Mouse (Mus musculus) lung, embryonic 14.5 days (tissue): Measurements from ENCODE around the gene Emp1. TPM values are rescaled to one million over a fixed set of nuclear protein-coding genes. Genes with fewer than 3 reads are reported as not detected.

Experiments used
- ATAC-seq: fragments of 200-750 bp; cut with Nextera tagmentation; 2 replicates; pipeline ENCODE4 v1.8.0; 2017; ENCODE audit warnings: mild to moderate bottlenecking, moderate TSS enrichment, moderate library complexity; ENCODE audit not compliant: insufficient read depth
- DNase-seq: peaks from one replicate; pipeline ENCODE4 v3.0.0-alpha.2; 2015
- H3K27ac ChIP-seq: fragments of 300-500 bp; sonication (generic); 2 replicates; pipeline ENCODE4 v1.5.1; 2014; ENCODE audit warnings: low read depth, mild to moderate bottlenecking, moderate library complexity
- H3K27me3 ChIP-seq: fragments of 300-500 bp; sonication (generic); 2 replicates; pipeline ENCODE4 v1.6.1; 2014; ENCODE audit warnings: low read length, control low read depth; ENCODE audit not compliant: insufficient read depth
- H3K36me3 ChIP-seq: fragments of 300-500 bp; sonication (generic); 2 replicates; pipeline ENCODE4 v1.6.1; 2014; ENCODE audit warnings: control low read depth; ENCODE audit not compliant: insufficient read depth
- H3K4me1 ChIP-seq: fragments of 300-500 bp; sonication (generic); 2 replicates; pipeline ENCODE4 v1.6.1; 2014; ENCODE audit warnings: antibody characterized with exemption, control low read depth; ENCODE audit not compliant: insufficient read depth
- H3K4me2 ChIP-seq: fragments of 300-500 bp; sonication (generic); 2 replicates; pipeline ENCODE4 v1.6.1; 2014; ENCODE audit warnings: mild to moderate bottlenecking
- H3K4me3 ChIP-seq: fragments of 300-500 bp; sonication (generic); 2 replicates; pipeline ENCODE4 v1.5.1; 2014; ENCODE audit warnings: low read depth, low read length
- H3K9ac ChIP-seq: fragments of 300-500 bp; sonication (generic); 2 replicates; pipeline ENCODE4 v1.6.1; 2014
- H3K9me3 ChIP-seq: fragments of 300-500 bp; sonication (generic); 2 replicates; pipeline ENCODE4 v1.6.1; 2016; ENCODE audit warnings: low read depth, low read length, control low read depth
- CTCF ChIP-seq: IDR thresholded peaks from 2 replicates; pipeline ENCODE4 v1.5.1; 2016; ENCODE audit warnings: antibody characterized with exemption, low read depth
- WGBS: fragments of 180-500 bp; shearing (Covaris S2); extraction: QIAGEN DNeasy Blood & Tissue Kit; methylation state at CpG from one replicate; pipeline ENCODE4 v1.1.7; 2014; 5-methylcytosine and 5-hydroxymethylcytosine counted together
- polyA plus RNA-seq: library from polyadenylated mRNA; unstranded; fragments of >200 nt; fragmentation: Nextera tagmentation; extraction: Ambion mirVana; gene quantifications from 2 replicates; pipeline ENCODE4 v1.2.1, GENCODE M21; 2014

Gene Emp1
- polyA plus RNA-seq, 1 experiment from 2014 or later = 25.1 TPM

DNA sequence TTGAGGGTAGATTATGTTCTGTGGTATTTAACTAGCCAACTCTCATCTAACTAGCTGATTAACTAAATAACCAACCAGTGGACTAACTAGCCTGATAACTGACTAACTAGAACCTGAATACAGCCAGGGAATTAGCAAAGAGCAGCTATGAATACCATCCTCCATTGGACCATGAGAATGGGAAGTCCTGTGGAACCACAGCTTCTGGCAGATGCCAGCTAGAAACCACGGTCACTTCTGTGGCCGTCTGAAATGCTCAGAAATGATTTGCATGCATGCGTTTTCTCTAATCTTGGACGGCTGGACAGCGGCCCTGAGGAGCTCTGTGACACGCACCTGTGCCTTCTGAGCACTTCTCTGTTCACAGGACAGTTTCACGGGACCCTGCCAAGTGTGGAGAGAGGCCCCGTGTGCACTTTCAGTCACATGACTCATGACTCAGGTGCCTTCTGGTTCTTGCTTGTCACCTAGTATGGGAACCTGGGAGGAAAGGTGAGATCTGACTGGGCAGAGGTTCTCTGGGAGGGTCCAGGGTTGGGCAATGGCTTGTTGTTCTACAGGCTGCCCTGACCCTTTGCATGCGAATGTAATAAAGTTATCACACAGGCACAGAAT is 37.6 kb upstream of the Emp1 start:
- Histone ChIP-seq H3K9me3 (no peaks in the 10 kb centered on the region), H3K4me3 (no peak overlapping the region), H3K27ac (peak overlapping the region; percentile 19; the same call in 1 of the 2 replicates), H3K27me3 (no peaks in the 10 kb centered on the region), H3K4me2 (no peak overlapping the region), H3K36me3 (no peaks in the 10 kb centered on the region), H3K9ac (no peak overlapping the region), H3K4me1 (peaks cover 15% of the 10 kb centered on the region; the same call in 1 of the 2 replicates)
- 61% methylated on average over 9 of the region's 9 CpGs for WGBS
- no peak for TF ChIP-seq CTCF
- ATAC-seq = no peak
- DNase-seq = no peak

DNA sequence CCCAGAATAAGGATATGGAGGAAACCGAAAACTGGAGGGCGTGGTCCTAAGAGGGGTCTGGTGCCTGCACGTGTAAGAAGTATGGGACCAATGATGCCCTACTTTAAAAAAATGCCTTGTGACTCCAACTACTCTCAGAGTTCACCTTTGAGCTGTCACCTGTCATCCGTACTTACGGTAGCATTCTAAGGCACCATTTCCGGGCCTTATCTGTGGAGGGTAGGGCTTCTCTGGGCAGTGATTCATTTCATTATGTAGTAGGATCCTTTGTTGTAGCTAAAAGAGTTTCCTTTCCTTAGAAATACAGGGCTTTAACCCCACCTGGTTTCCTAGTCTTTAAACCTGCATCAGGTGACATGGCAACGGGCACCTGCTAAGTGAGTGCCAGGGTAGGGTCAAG is 35.5 kb upstream of the Emp1 start:
- Histone ChIP-seq H3K27ac (no peak overlapping the region), H3K9ac (no peak overlapping the region), H3K9me3 (no peaks in the 10 kb centered on the region), H3K4me1 (peaks cover 10% of the 10 kb centered on the region; the same call in 1 of the 2 replicates), H3K4me3 (no peak overlapping the region), H3K27me3 (no peaks in the 10 kb centered on the region), H3K4me2 (no peak overlapping the region), H3K36me3 (no peaks in the 10 kb centered on the region)
- 81% methylated on average over 7 of the region's 7 CpGs for WGBS
- ATAC-seq (no peak), DNase-seq (no peak)
- no peak for TF ChIP-seq CTCF

DNA sequence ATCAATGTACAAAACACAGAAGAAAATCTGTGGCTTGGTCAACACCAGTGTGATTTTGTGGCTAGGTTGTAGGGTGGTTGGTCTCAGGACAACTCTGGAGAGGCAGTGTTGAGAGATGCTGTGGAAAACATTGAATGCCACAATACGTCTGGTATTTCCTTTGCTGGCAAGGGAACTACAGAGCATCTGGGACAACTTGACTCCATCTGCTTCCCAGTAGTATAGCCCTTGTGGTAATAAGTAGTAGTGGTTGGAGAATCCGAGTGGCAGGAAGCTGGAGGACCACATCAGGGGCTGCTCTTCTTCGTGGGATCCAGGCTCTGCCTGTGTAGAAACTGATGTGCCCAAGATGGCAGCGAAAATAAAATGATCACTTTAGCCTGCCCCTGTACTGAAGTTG is 30.4 kb upstream of the Emp1 start:
- no peak for TF ChIP-seq CTCF
- ATAC-seq = no peak
- whole genome bisulfite sequencing = 81% methylated on average over 4 of the region's 4 CpGs
- DNase-seq = no peak
- no peaks in the 10 kb centered on the region for H3K27me3 ChIP-seq
- peaks cover 29% of the 10 kb centered on the region for H3K4me1 ChIP-seq
- no peaks in the 10 kb centered on the region for H3K36me3 ChIP-seq
- H3K4me2 ChIP-seq = no peak overlapping the region
- H3K27ac ChIP-seq = no peak overlapping the region
- H3K9ac ChIP-seq = no peak overlapping the region
- no peak overlapping the region for H3K4me3 ChIP-seq
- H3K9me3 ChIP-seq = no peaks in the 10 kb centered on the region

DNA sequence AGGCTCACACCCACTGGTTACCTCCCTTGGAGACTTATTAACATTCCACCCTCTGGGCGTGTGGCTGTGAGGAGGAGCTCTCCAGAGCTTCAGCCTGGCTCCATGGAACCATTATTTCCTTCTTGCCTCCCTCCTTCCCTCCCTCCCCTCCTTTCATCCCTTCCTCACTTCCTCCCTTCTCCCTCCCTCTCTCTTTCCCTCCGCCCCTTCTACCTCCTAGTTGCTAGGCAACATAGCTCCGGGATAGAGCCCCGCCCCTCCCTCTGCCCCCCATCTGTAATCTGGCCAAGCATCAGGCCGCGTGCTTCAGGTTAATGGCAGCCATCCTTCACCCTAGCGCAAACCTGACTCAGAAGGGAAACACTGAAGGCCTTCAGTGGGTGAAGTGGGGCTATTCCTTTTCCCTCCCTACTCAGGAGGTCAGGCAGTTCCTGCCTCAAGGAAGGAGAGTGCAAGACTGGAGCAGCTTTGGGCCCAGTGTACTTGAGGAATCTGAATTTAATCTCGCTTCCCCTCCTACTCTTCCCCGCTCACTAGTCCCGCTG is 29.5 kb upstream of the Emp1 start:
- Histone ChIP-seq H3K4me1 (peaks cover 29% of the 10 kb centered on the region), H3K9ac (no peak overlapping the region), H3K36me3 (no peaks in the 10 kb centered on the region), H3K4me3 (no peak overlapping the region), H3K27me3 (no peaks in the 10 kb centered on the region), H3K27ac (peak overlapping the region; percentile 72), H3K4me2 (no peak overlapping the region), H3K9me3 (no peaks in the 10 kb centered on the region)
- no peak for TF ChIP-seq CTCF
- peak; percentile 71 for ATAC-seq
- 16% methylated on average over 10 of the region's 10 CpGs for WGBS
- peak; percentile 71 for DNase-seq

DNA sequence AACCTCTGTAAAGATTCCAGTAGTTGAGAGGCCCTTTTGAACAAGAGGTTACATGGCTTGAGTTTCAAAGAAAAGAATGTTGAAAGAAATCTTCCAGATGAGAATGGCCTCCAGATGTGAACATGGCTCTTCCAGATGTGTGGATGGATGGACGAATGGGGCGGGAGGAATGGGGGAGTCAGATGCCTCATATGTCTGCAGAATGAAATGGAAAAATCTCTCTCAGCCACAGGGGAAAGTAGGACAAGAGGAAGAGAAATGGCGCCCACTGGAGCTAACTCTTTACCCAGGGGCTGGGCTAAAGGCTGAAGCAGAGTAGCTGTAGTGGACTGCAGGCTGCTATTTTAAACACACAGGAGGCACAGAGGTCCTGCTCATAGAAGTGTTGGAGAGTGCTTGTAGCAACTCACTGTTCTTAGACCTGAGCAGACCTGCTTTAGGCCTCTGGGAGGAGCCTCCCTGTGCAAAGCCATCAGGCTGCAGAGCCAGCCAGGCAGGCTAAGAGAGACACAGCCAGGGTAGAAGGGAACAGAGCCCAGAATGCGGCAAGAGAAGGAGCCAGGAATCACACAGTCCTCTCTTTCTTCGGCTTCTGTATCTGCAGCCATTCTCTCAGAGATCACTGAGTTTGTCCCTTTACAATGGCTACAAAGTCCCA is 28.2 kb upstream of the Emp1 start:
- H3K4me2 ChIP-seq = no peak overlapping the region
- H3K9ac ChIP-seq = no peak overlapping the region
- H3K4me3 ChIP-seq = no peak overlapping the region
- peak; percentile 56 for DNase-seq
- H3K27ac ChIP-seq = peak overlapping the region; percentile 72
- H3K4me1 ChIP-seq = peaks cover 29% of the 10 kb centered on the region
- no peaks in the 10 kb centered on the region for H3K27me3 ChIP-seq
- H3K36me3 ChIP-seq = no peaks in the 10 kb centered on the region
- 0 out of 2 replicates have a peak, but pooled peaks have one; percentile 4 for TF ChIP-seq CTCF
- no peaks in the 10 kb centered on the region for H3K9me3 ChIP-seq
- peak; percentile 71 for ATAC-seq
- 46% methylated on average over 5 of the region's 5 CpGs for WGBS

DNA sequence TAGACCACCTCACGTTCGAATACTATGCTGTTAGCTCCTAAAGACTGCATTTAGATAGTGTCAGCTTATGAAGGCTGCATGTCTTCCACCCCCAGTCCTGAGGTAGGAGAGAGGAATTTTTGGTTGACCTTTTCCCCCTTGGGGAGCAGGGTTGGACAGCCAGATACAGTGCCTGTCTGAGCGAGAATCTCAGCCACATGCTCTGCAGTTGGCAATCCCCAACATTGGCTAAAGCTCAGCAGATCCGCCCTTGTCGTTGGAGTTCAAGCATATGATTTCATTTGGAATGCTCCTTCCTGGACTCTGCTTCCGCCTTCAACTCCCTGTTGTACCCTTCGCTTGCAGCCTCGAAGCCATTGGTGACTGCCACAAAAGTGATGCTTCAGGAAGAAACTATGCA is 26.0 kb upstream of the Emp1 start:
- no peak overlapping the region for H3K4me2 ChIP-seq
- no peak overlapping the region for H3K4me3 ChIP-seq
- TF ChIP-seq CTCF = no peak
- no peaks in the 10 kb centered on the region for H3K9me3 ChIP-seq
- ATAC-seq (no peak), DNase-seq (no peak)
- no peaks in the 10 kb centered on the region for H3K27me3 ChIP-seq
- no peak overlapping the region for H3K27ac ChIP-seq
- no peak overlapping the region for H3K9ac ChIP-seq
- 85% methylated on average over 8 of the region's 8 CpGs for WGBS
- H3K4me1 ChIP-seq = peaks cover 34% of the 10 kb centered on the region
- no peaks in the 10 kb centered on the region for H3K36me3 ChIP-seq

DNA sequence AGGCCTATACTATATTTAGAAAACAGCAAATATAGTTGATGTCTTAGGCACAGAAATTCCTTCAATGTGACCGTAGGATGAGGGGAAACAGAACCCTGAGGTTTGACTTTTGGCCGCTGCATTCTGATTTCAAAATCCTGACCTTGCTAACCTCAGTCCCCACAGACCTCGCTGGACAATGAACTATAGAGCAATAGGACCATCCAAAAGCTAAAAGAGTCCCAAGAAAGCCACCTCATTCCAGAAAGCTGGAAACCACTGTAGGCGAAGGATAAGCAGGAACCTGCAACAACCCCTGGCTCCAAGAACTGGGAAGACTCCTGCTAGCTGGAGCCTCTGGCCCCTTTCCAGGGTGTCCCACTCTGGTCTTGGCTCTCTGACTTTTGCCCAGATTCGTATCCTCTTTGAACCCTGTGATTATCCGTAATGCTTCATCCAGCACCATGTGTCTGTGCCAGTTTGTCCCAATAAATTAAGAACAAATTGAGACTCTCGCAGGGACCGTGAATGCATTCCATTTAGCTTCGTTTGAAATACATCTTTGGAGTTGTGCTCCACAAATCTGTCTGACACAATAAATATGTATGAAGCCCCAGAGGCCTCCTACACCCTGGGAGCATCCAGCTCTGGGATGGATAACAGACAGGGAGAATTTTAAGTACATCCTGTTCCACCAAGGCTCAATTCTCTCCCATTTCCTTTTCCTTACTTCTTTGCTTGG is 21.8 kb upstream of the Emp1 start:
- H3K4me3 ChIP-seq = no peak overlapping the region
- H3K36me3 ChIP-seq = no peaks in the 10 kb centered on the region
- TF ChIP-seq CTCF = no peak
- ATAC-seq (peak; percentile 25; the same call in 1 of the 2 replicates), DNase-seq (peak; percentile 27)
- no peak overlapping the region for H3K9ac ChIP-seq
- no peaks in the 10 kb centered on the region for H3K27me3 ChIP-seq
- peak overlapping the region; percentile 67 for H3K27ac ChIP-seq
- H3K4me2 ChIP-seq = no peak overlapping the region
- no peaks in the 10 kb centered on the region for H3K9me3 ChIP-seq
- 0 out of 2 replicates have a peak, but pooled peaks cover 5% of the 10 kb centered on the region for H3K4me1 ChIP-seq
- 69% methylated on average over 9 of the region's 9 CpGs for WGBS
